In genomic region chr5:21049006-21049405, GRCm38 (mm10) we compare ENCODE assay signal across 28 mouse cellular contexts. TPM values are rescaled to one million over a fixed set of nuclear protein-coding genes. Genes with fewer than 3 reads are reported as not detected.
DNase-seq lines count a peak whose midpoint lies in the region; ATAC-seq lines count a peak whose summit lies in the region.
"Had no signal": no experiment of that assay in that cellular context is flagged by ENCODE, and none has a peak within 500 bp of the region (broad histone marks: within the 10 kb centered on the region; RNA-seq: fewer than 3 reads in every experiment).

No protein-coding gene starts in this region.

- H3K27me3 ChIP-seq in forebrain, embryonic 13.5 days, result no peaks in the 10 kb centered on the region
- no peaks in the 10 kb centered on the region for H3K27me3 ChIP-seq in forebrain, embryonic 14.5 days (replicated peaks; ENCODE audit: control insufficient read depth, insufficient read depth, low read length)
- H3K27me3 ChIP-seq in hindbrain, embryonic 16.5 days (replicated peaks; ENCODE audit: control insufficient read depth, insufficient read depth, low read length), result no peaks in the 10 kb centered on the region
- H3K27me3 ChIP-seq: CH12.LX; embryonic facial prominence, embryonic 13.5 days; heart, embryonic 15.5 days; liver, embryonic 15.5 days; stomach, embryonic 15.5 days had no signal

- no peak overlapping the region for H3K4me3 ChIP-seq in forebrain, embryonic 13.5 days
- H3K4me3 ChIP-seq in forebrain, embryonic 14.5 days (ENCODE audit: low read depth, low read length), result no peak overlapping the region
- no peak overlapping the region for H3K4me3 ChIP-seq in hindbrain, embryonic 16.5 days (ENCODE audit: low read length)
- H3K4me3 ChIP-seq: embryonic facial prominence, embryonic 13.5 days; erythroblast, embryonic 14.5 days; heart, embryonic 10.5 days; heart, embryonic 15.5 days; liver, embryonic 15.5 days; stomach, embryonic 15.5 days had no signal

- no peaks in the 10 kb centered on the region for H3K36me3 ChIP-seq in forebrain, embryonic 13.5 days (ENCODE audit: poor library complexity, severe bottlenecking)
- no peaks in the 10 kb centered on the region for H3K36me3 ChIP-seq in forebrain, embryonic 14.5 days (ENCODE audit: control insufficient read depth, insufficient read depth, low read length)
- H3K36me3 ChIP-seq in hindbrain, embryonic 16.5 days (ENCODE audit: control insufficient read depth, insufficient read depth, low read length), result no peaks in the 10 kb centered on the region
- H3K36me3 ChIP-seq: embryonic facial prominence, embryonic 13.5 days; heart, embryonic 10.5 days; liver, embryonic 15.5 days; stomach, embryonic 15.5 days had no signal

- WGBS in forebrain, embryonic 13.5 days, result 88% methylated on average over 4 of the region's 4 CpGs
- WGBS in forebrain, embryonic 14.5 days, result 81% methylated on average over 4 of the region's 4 CpGs
- WGBS in hindbrain, embryonic 16.5 days, result 79% methylated on average over 4 of the region's 4 CpGs

- 0 out of 2 replicates have a peak, but pooled peaks have one; percentile 17 for ATAC-seq in forebrain, embryonic 13.5 days
- ATAC-seq in forebrain, embryonic 14.5 days, result no peak
- ATAC-seq in hindbrain, embryonic 16.5 days, result no peak
- ATAC-seq: inflammation-experienced regulatory T-cells, adult 6 months; midbrain, embryonic 16.5 days had no signal

- peaks cover 13% of the 10 kb centered on the region for H3K4me1 ChIP-seq in forebrain, embryonic 13.5 days
- H3K4me1 ChIP-seq in forebrain, embryonic 14.5 days (ENCODE audit: control insufficient read depth, insufficient read depth, low read length), result peaks cover 10% of the 10 kb centered on the region
- H3K4me1 ChIP-seq in hindbrain, embryonic 16.5 days (ENCODE audit: control insufficient read depth, insufficient read depth, low read depth, low read length), result peaks cover 12% of the 10 kb centered on the region

- H3K4me2 ChIP-seq in forebrain, embryonic 13.5 days, result no peak overlapping the region
- no peak overlapping the region for H3K4me2 ChIP-seq in forebrain, embryonic 14.5 days (ENCODE audit: low read length)
- no peak overlapping the region for H3K4me2 ChIP-seq in hindbrain, embryonic 16.5 days (ENCODE audit: low read length)
- H3K4me2 ChIP-seq: embryonic facial prominence, embryonic 13.5 days; heart, embryonic 15.5 days; hindbrain, embryonic 14.5 days; liver, embryonic 15.5 days; midbrain, embryonic 11.5 days; stomach, embryonic 15.5 days had no signal

- no peak overlapping the region for H3K9ac ChIP-seq in forebrain, embryonic 13.5 days
- H3K9ac ChIP-seq in forebrain, embryonic 14.5 days (ENCODE audit: low read length), result no peak overlapping the region
- no peak overlapping the region for H3K9ac ChIP-seq in hindbrain, embryonic 16.5 days (ENCODE audit: low read depth, low read length)
- H3K9ac ChIP-seq: embryonic facial prominence, embryonic 13.5 days; heart, embryonic 15.5 days; hindbrain, embryonic 14.5 days; liver, embryonic 15.5 days; stomach, embryonic 15.5 days had no signal

- H3K27ac ChIP-seq in forebrain, embryonic 13.5 days, result no peak overlapping the region
- H3K27ac ChIP-seq in forebrain, embryonic 14.5 days (ENCODE audit: low read depth, low read length), result no peak overlapping the region
- no peak overlapping the region for H3K27ac ChIP-seq in hindbrain, embryonic 16.5 days (ENCODE audit: low read depth, low read length)
- H3K27ac ChIP-seq: embryonic facial prominence, embryonic 13.5 days; heart, embryonic 10.5 days; heart, embryonic 15.5 days; hindbrain, embryonic 14.5 days; liver, embryonic 15.5 days; stomach, embryonic 15.5 days had no signal

- no peaks in the 10 kb centered on the region for H3K9me3 ChIP-seq in forebrain, embryonic 13.5 days (replicated peaks)
- H3K9me3 ChIP-seq in forebrain, embryonic 14.5 days (replicated peaks; ENCODE audit: control insufficient read depth, low read length), result no peaks in the 10 kb centered on the region
- H3K9me3 ChIP-seq in hindbrain, embryonic 16.5 days (ENCODE audit: control insufficient read depth, low read length), result no peaks in the 10 kb centered on the region
- H3K9me3 ChIP-seq: embryonic facial prominence, embryonic 13.5 days; heart, embryonic 10.5 days; heart, embryonic 15.5 days; liver, embryonic 15.5 days; stomach, embryonic 15.5 days had no signal

- DNase-seq in cerebellum, adult 18-20 months, result peak; percentile 20 to 28
- no peak for DNase-seq in cerebellum, postnatal 4 days (ENCODE audit: low spot score in 2 of 2)
- no peak for DNase-seq in forebrain, embryonic 14.5 days (ENCODE audit: low spot score)
- peak; percentile 35 for DNase-seq in lung, postnatal 36 days
- DNase-seq in lung, postnatal 14 days, result no peak
- DNase-seq: adrenal gland, adult 8-10 months; embryo, embryonic 11 days; gastrocnemius, postnatal 25 days; heart, adult 11 months; kidney, adult 11 months; kidney, postnatal 14 days; layer of hippocampus, adult 9-11 months; liver; right cerebral cortex, postnatal 25 days; thymus, postnatal 14 days had no signal

RNA-seq across cellular contexts. Expression of gene Ptpn12, which starts 6.7 kb away (rescaled TPM):
- polyA plus RNA-seq in forebrain, embryonic 13.5 days (2015; fragmentation: Nextera tagmentation; extraction: Ambion mirVana), result 30.1 and 31.1 TPM in 2 replicates
- polyA plus RNA-seq in forebrain, embryonic 14.5 days (2014; fragmentation: Nextera tagmentation; extraction: Ambion mirVana), result 31.3 and 35.5 TPM in 2 replicates
- polyA plus RNA-seq in hindbrain, embryonic 16.5 days (2015; fragmentation: Nextera tagmentation; extraction: Ambion mirVana), result 18.6 and 24.9 TPM in 2 replicates

Comparison
In these comparisons a context has a peak if more than half of its experiments do, and no peak if none do; other contexts are left out.
1. DNase-seq: peak in cerebellum, adult 18-20 months (2 of 2) and lung, postnatal 36 days (single experiment); none in cerebellum, postnatal 4 days (0 of 2), forebrain, embryonic 14.5 days (single experiment) and lung, postnatal 14 days (single experiment).